ENCODE assay signal across 10 mouse cellular contexts in genomic region chr16:38941275-38941674, GRCm38 (mm10). TPM values are rescaled to one million over a fixed set of nuclear protein-coding genes. Genes with fewer than 3 reads are reported as not detected.
DNase-seq lines count a peak whose midpoint lies in the region; ATAC-seq lines count a peak whose summit lies in the region.
"Had no signal": no experiment of that assay in that cellular context is flagged by ENCODE, and none has a peak within 500 bp of the region (broad histone marks: within the 10 kb centered on the region; RNA-seq: fewer than 3 reads in every experiment).

No protein-coding gene starts in this region.

- no peak overlapping the region for H3K4me2 ChIP-seq in forebrain, embryonic 16.5 days (ENCODE audit: low read length)
- no peak overlapping the region for H3K4me2 ChIP-seq in neural tube, embryonic 14.5 days (ENCODE audit: low read depth, low read length)
- H3K4me2 ChIP-seq: heart, embryonic 13.5 days; stomach, embryonic 15.5 days had no signal

- H3K4me1 ChIP-seq in forebrain, embryonic 16.5 days (replicated peaks; ENCODE audit: control insufficient read depth, insufficient read depth, low read length): peaks cover 13% of the 10 kb centered on the region
- H3K4me1 ChIP-seq in neural tube, embryonic 14.5 days (ENCODE audit: control insufficient read depth, insufficient read depth, low read length): 0 out of 2 replicates have a peak, but pooled peaks cover 1% of the 10 kb centered on the region
- H3K4me1 ChIP-seq: stomach, embryonic 15.5 days had no signal

- no peak overlapping the region for H3K9ac ChIP-seq in forebrain, embryonic 16.5 days (replicated peaks; ENCODE audit: low read depth, low read length)
- no peak overlapping the region for H3K9ac ChIP-seq in neural tube, embryonic 14.5 days (replicated peaks; ENCODE audit: low read depth, low read length)
- H3K9ac ChIP-seq: heart, embryonic 13.5 days; stomach, embryonic 15.5 days had no signal

- no peaks in the 10 kb centered on the region for H3K9me3 ChIP-seq in forebrain, embryonic 16.5 days (ENCODE audit: control insufficient read depth, low read length)
- no peaks in the 10 kb centered on the region for H3K9me3 ChIP-seq in neural tube, embryonic 14.5 days (ENCODE audit: control insufficient read depth, low read length)
- H3K9me3 ChIP-seq: heart, embryonic 13.5 days; stomach, embryonic 15.5 days had no signal

- no peaks in the 10 kb centered on the region for H3K36me3 ChIP-seq in forebrain, embryonic 16.5 days (ENCODE audit: control insufficient read depth, insufficient read depth)
- no peaks in the 10 kb centered on the region for H3K36me3 ChIP-seq in neural tube, embryonic 14.5 days (ENCODE audit: control insufficient read depth, insufficient read depth, low read length)
- H3K36me3 ChIP-seq: heart, embryonic 13.5 days; stomach, embryonic 15.5 days had no signal

- ATAC-seq in forebrain, embryonic 16.5 days: peak; percentile 86
- peak; percentile 68; the same call in 1 of the 2 replicates for ATAC-seq in neural tube, embryonic 14.5 days (ENCODE audit: low read depth)
- ATAC-seq: Patski had no signal

- no peaks in the 10 kb centered on the region for H3K27me3 ChIP-seq in forebrain, embryonic 16.5 days (replicated peaks; ENCODE audit: control insufficient read depth, insufficient read depth, low read length)
- H3K27me3 ChIP-seq in neural tube, embryonic 14.5 days (ENCODE audit: control insufficient read depth, insufficient read depth, low read length): no peaks in the 10 kb centered on the region
- H3K27me3 ChIP-seq: heart, embryonic 13.5 days; Patski; stomach, embryonic 15.5 days had no signal

- H3K4me3 ChIP-seq in forebrain, embryonic 16.5 days (replicated peaks; ENCODE audit: low read length): no peak overlapping the region
- H3K4me3 ChIP-seq in neural tube, embryonic 14.5 days (ENCODE audit: low read depth, low read length): no peak overlapping the region
- H3K4me3 ChIP-seq: heart, embryonic 13.5 days; stomach, embryonic 15.5 days had no signal

- DNase-seq in embryo, embryonic 9.5 days (ENCODE audit: extremely low spot score): peak; percentile 31
- DNase-seq in left cerebral cortex, adult 11 months (ENCODE audit: low spot score): peak; percentile 71
- no peak for DNase-seq in spleen, postnatal 36 days (ENCODE audit: low spot score in 2 of 2)
- DNase-seq in thymus, postnatal 25 days: no peak
- no peak for DNase-seq in thymus, postnatal 4 days

- WGBS in forebrain, embryonic 16.5 days: 15% methylated on average over 6 of the region's 6 CpGs
- 23% methylated on average over 6 of the region's 6 CpGs for WGBS in neural tube, embryonic 14.5 days

- peak overlapping the region; percentile 59; the same call in 1 of the 2 replicates for H3K27ac ChIP-seq in forebrain, embryonic 16.5 days (ENCODE audit: low read length)
- no peak overlapping the region for H3K27ac ChIP-seq in neural tube, embryonic 14.5 days (ENCODE audit: low read depth, low read length)
- H3K27ac ChIP-seq: heart, embryonic 13.5 days; stomach, embryonic 15.5 days had no signal

RNA-seq across cellular contexts. Expression of gene Igsf11, which starts 48.8 kb away (rescaled TPM):
- polyA plus RNA-seq in forebrain, embryonic 16.5 days (2015; fragmentation: Nextera tagmentation; extraction: Ambion mirVana): 2.8 and 3.2 TPM in 2 replicates
- polyA plus RNA-seq in neural tube, embryonic 14.5 days (2014; fragmentation: Nextera tagmentation; extraction: Ambion mirVana): 3.5 and 3.7 TPM in 2 replicates

Comparison
In these comparisons a context has a peak if more than half of its experiments do, and no peak if none do; other contexts are left out.
1. DNase-seq: peak in embryo, embryonic 9.5 days (single experiment) and left cerebral cortex, adult 11 months (single experiment); none in spleen, postnatal 36 days (0 of 2), thymus, postnatal 25 days (single experiment) and thymus, postnatal 4 days (single experiment).